Mouse (Mus musculus) C2C12 (cell line): Measurements from ENCODE around the gene Erp27. TPM values are rescaled to one million over a fixed set of nuclear protein-coding genes. Genes with fewer than 3 reads are reported as not detected.

ENCODE experiments used
- H3K27me3 ChIP-seq: one replicate; pipeline ENCODE4 v1.6.1; 2011; ENCODE audit not compliant: control insufficient read depth, insufficient read depth, insufficient read length
- H3K36me3 ChIP-seq: one replicate; pipeline ENCODE4 v1.6.1; 2011; ENCODE audit not compliant: control insufficient read depth, insufficient read depth
- H3K4me3 ChIP-seq: one replicate; pipeline ENCODE4 v1.5.1; 2011; ENCODE audit warnings: mild to moderate bottlenecking, control low read depth; ENCODE audit not compliant: poor library complexity, insufficient read depth, severe bottlenecking
- H3K79me2 ChIP-seq: one replicate; pipeline ENCODE4 v1.6.1; 2011; ENCODE audit not compliant: control insufficient read depth, insufficient read depth
- H3K79me3 ChIP-seq: one replicate; pipeline ENCODE4 v1.6.1; 2011; ENCODE audit warnings: low read depth, control low read depth
- H3ac ChIP-seq: one replicate; pipeline ENCODE3; 2011; ENCODE audit warnings: low read depth; ENCODE audit not compliant: control insufficient read depth, insufficient read length
- CEBPB ChIP-seq: IDR thresholded peaks from one replicate; pipeline ENCODE4 v1.6.1; 2011; ENCODE audit warnings: low read depth, mild to moderate bottlenecking, control low read depth, moderate library complexity
- CTCF ChIP-seq: IDR thresholded peaks from one replicate; pipeline ENCODE4 v1.5.1; 2011; ENCODE audit not compliant: control insufficient read depth, insufficient read depth, insufficient read length
- FOSL1 ChIP-seq: IDR thresholded peaks from one replicate; pipeline ENCODE4 v1.8.0; 2011; ENCODE audit warnings: mild to moderate bottlenecking, low read length; ENCODE audit not compliant: poor library complexity, insufficient read depth, severe bottlenecking
- MAX ChIP-seq: IDR thresholded peaks from one replicate; pipeline ENCODE4 v1.6.1; 2011; ENCODE audit warnings: mild to moderate bottlenecking, control low read depth
- MYOD1 ChIP-seq: IDR thresholded peaks from one replicate; pipeline ENCODE4 v1.6.1; 2011; ENCODE audit warnings: low read depth; ENCODE audit not compliant: control insufficient read depth, insufficient read length
- MYOG ChIP-seq: IDR thresholded peaks from one replicate; pipeline ENCODE4 v1.6.1; 2011; ENCODE audit not compliant: control insufficient read depth, insufficient read length; ENCODE audit errors: extremely low read depth
- USF1 ChIP-seq: IDR thresholded peaks from one replicate; pipeline ENCODE4 v1.6.1; 2011; ENCODE audit warnings: low read depth, mild to moderate bottlenecking, control low read depth, moderate library complexity
- polyA plus RNA-seq: library from polyadenylated mRNA; unstranded; fragments of >200 nt; fragmentation: generic; extraction: Trizol; gene quantifications from one replicate; pipeline ENCODE4 v1.2.1, GENCODE M21; 2012; ENCODE audit warnings: missing spikeins

Gene Erp27
- polyA plus RNA-seq, 1 experiment, result 0.04 TPM

DNA sequence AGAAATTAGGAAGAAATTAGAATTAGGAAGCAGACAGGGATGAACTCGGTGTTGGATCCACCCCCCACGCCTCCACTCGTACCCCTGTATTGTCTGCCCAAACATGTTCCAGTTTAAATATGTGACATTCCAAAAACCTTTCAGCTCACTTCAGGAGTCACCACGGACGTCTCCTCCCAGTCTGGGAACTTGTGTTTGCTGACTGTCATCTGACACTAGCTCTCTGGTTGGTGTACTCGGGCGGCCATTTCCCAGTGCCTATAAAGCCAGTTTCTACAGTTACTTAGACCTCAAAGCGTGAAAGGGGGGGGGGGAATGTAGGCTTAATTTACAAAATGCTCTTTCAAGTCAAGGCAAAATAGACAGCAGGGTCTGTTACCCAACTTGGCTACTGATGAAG is 40.3 kb downstream of the Erp27 start:
- Histone ChIP-seq H3K79me3 (no peaks in the 10 kb centered on the region), H3K27me3 (no peaks in the 10 kb centered on the region), H3K36me3 (no peaks in the 10 kb centered on the region), H3K4me3 (no peak overlapping the region), H3K79me2 (no peaks in the 10 kb centered on the region), H3ac (no peak overlapping the region)
- no peak for TF ChIP-seq MYOD1
- no peak for TF ChIP-seq FOSL1
- no peak for TF ChIP-seq USF1
- no peak for TF ChIP-seq MYOG
- no peak for TF ChIP-seq CEBPB
- TF ChIP-seq MAX, result no peak
- TF ChIP-seq CTCF, result no peak

DNA sequence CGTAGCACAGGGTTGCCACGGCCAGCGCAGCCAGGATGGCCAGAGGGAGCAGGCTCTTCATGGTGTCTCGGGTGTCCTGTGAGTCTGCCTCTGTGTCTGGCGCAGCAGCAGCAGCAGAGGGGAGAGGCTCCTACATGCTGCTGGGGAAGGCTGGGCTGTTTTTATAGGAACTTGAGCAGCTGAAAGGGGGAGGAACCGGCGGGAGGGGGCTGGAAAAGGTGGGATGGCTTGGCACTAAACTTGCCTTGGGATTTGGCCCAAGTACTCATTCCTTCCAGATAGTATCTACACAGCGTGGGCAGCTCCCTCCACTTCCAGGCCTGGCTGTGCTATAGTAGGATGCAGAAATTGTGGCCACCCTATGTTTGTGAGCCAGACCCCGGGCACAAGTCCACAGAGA is 46.3 kb downstream of the Erp27 start, which contains the start of gene Mgp:
Mgp (minus strand) TSS at position 154 of the 400 bp plus-strand sequence.
- H3K36me3 ChIP-seq, result no peaks in the 10 kb centered on the region
- H3K79me3 ChIP-seq, result no peaks in the 10 kb centered on the region
- peak within 1 kb of the TSS; percentile 9 for H3ac ChIP-seq
- no peak within 1 kb of the TSS for H3K4me3 ChIP-seq
- TF ChIP-seq CTCF (no peak), MAX (no peak), FOSL1 (no peak), MYOG (no peak), MYOD1 (no peak), USF1 (no peak), CEBPB (no peak)
- H3K79me2 ChIP-seq, result no peaks in the 10 kb centered on the region
- no peaks in the 10 kb centered on the region for H3K27me3 ChIP-seq

DNA sequence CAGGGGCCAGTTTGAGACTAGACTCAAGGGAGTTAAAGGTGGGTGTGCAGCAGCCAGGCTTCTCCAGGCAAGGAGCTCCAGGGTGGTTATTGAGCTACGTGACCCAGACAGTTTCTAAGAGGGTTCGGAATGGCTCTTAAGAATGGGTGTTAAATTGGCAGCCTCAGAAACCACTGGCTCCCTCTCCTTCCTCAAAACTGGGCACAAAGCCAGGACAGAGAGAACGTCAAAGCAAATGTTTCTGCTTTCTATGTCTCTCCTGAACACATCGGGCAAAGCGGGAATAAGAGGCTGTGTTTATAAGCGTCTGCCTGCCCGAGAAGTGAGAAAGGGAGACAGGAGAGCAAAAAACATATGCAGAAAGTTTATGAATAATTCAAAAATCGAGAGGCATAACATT is 47.4 kb downstream of the Erp27 start:
- Histone ChIP-seq H3K4me3 (no peak overlapping the region), H3K79me2 (no peaks in the 10 kb centered on the region)

DNA sequence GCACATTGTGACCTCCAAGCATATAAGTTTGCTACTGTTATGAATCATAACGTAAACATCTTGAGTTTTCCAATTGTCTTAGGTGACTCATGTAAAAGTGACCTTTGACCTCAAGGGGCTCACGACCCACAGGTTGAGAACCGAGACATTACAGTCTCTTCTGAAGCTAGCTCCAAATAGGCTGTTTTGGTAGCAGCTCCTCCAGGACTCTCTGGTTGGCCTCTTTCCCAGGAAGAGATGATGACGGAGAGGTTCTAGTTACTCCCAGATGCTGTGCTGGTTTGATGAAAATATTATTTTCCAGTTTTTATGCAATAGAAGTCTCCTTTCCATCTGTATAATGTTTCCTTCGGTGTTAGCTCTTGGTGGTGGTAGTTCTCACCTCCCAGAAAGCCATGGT is 53.1 kb downstream of the Erp27 start:
- H3ac ChIP-seq, result no peak overlapping the region
- H3K4me3 ChIP-seq, result no peak overlapping the region
- H3K36me3 ChIP-seq, result no peaks in the 10 kb centered on the region
- no peaks in the 10 kb centered on the region for H3K79me3 ChIP-seq
- no peak for TF ChIP-seq CTCF
- TF ChIP-seq USF1, result no peak
- no peak for TF ChIP-seq FOSL1
- TF ChIP-seq CEBPB, result no peak
- no peak for TF ChIP-seq MYOG
- TF ChIP-seq MAX, result no peak
- TF ChIP-seq MYOD1, result no peak
- H3K79me2 ChIP-seq, result no peaks in the 10 kb centered on the region
- no peaks in the 10 kb centered on the region for H3K27me3 ChIP-seq

More for the DNA sequence above, 47.4 kb downstream of the Erp27 start:
- TF ChIP-seq MYOG (no peak), CEBPB (no peak), MAX (no peak), USF1 (no peak), MYOD1 (no peak)
- no peaks in the 10 kb centered on the region for H3K36me3 ChIP-seq
- no peaks in the 10 kb centered on the region for H3K27me3 ChIP-seq
- H3K79me3 ChIP-seq, result no peaks in the 10 kb centered on the region
- H3ac ChIP-seq, result no peak overlapping the region

DNA sequence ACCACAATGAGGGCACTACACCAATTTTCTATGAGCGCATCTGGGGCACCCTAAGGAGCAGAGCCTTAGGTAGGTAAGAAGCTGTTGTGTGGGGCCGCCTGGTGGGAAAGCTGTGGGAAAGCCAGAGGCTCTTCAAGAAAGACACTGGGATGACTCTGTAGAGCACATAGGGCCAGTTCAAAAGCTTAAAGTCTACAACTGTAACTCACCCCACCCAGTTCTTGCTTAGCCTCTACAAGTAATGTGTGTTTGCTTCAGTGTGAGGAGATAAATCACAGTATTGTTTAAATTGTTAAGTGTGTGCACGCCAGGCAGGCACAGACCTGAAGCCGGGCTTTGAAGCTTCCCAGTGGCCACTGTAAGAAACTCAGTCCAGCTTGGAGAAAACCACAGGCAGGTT is 55.8 kb downstream of the Erp27 start:
- Histone ChIP-seq H3ac (no peak overlapping the region), H3K79me3 (no peaks in the 10 kb centered on the region), H3K79me2 (no peaks in the 10 kb centered on the region), H3K4me3 (no peak overlapping the region), H3K27me3 (no peaks in the 10 kb centered on the region), H3K36me3 (no peaks in the 10 kb centered on the region)
- TF ChIP-seq FOSL1, result no peak
- no peak for TF ChIP-seq MYOG
- no peak for TF ChIP-seq USF1
- no peak for TF ChIP-seq CTCF
- TF ChIP-seq CEBPB, result no peak
- no peak for TF ChIP-seq MYOD1
- no peak for TF ChIP-seq MAX

DNA sequence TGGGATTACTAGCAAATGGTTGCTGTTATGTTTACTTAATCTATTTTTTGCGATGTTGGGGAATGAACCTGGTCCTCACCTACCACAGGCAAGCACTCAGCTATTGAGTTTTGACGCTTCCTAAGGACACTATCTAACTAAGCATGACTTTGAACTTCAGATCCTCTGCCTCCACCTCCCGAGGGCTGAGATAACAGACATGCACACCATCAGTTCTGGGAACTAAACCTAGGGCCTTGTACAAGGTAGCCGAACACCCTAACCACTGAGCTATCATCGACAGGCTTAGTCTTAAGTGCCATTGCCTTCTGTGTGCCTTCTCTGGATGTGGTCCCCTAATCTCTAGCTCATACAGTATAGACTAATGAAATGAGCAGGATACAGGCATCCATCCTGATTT is 56.6 kb downstream of the Erp27 start:
- H3K27me3 ChIP-seq, result no peaks in the 10 kb centered on the region
- H3K79me2 ChIP-seq, result no peaks in the 10 kb centered on the region
- H3K79me3 ChIP-seq, result no peaks in the 10 kb centered on the region
- TF ChIP-seq FOSL1, result no peak
- TF ChIP-seq MYOG, result no peak
- no peak for TF ChIP-seq CTCF
- no peak for TF ChIP-seq MAX
- no peak for TF ChIP-seq USF1
- no peak for TF ChIP-seq CEBPB
- TF ChIP-seq MYOD1, result no peak
- no peak overlapping the region for H3K4me3 ChIP-seq
- H3ac ChIP-seq, result no peak overlapping the region
- H3K36me3 ChIP-seq, result no peaks in the 10 kb centered on the region
